Mouse (Mus musculus): ENCODE results near the gene Cend1. TPM values are rescaled to one million over a fixed set of nuclear protein-coding genes. Genes with fewer than 3 reads are reported as not detected.

The Cend1 gene
- polyA plus RNA-seq (2014; fragmentation: Nextera tagmentation; extraction: Ambion mirVana), result 2.8 and 4.5 TPM in 2 replicates

GRCm38 (mm10) chr7:141429310-141429709 is at the start of gene Cend1:
Cend1 (minus strand) TSS chr7:141429491.
- no peak within 1 kb of the TSS; the same call in 1 of the 2 replicates for H3K9ac ChIP-seq (ENCODE audit: low read depth, low read length)
- peaks cover 9% of the 10 kb centered on the region; the same call in 1 of the 2 replicates for H3K4me1 ChIP-seq (ENCODE audit: control insufficient read depth, insufficient read depth, low read length)
- peak; percentile 81 for ATAC-seq (ENCODE audit: low read depth)
- peak; percentile 79 for DNase-seq (ENCODE audit: low spot score)
- H3K9me3 ChIP-seq (ENCODE audit: control insufficient read depth, low read length), result no peaks in the 10 kb centered on the region
- 2% methylated on average over 19 of the region's 19 CpGs for WGBS
- peaks cover 36% of the 10 kb centered on the region for H3K36me3 ChIP-seq (ENCODE audit: control insufficient read depth, insufficient read depth, low read length)
- peak within 1 kb of the TSS; percentile 27 for H3K4me3 ChIP-seq (ENCODE audit: low read depth, low read length)
- H3K27me3 ChIP-seq (replicated peaks; ENCODE audit: control insufficient read depth, insufficient read depth, low read length), result no peaks in the 10 kb centered on the region
- no peak within 1 kb of the TSS; the same call in 1 of the 2 replicates for H3K27ac ChIP-seq (replicated peaks; ENCODE audit: low read depth, low read length)
- peak within 1 kb of the TSS; percentile 47 for H3K4me2 ChIP-seq (ENCODE audit: low read depth, low read length)

DNA sequence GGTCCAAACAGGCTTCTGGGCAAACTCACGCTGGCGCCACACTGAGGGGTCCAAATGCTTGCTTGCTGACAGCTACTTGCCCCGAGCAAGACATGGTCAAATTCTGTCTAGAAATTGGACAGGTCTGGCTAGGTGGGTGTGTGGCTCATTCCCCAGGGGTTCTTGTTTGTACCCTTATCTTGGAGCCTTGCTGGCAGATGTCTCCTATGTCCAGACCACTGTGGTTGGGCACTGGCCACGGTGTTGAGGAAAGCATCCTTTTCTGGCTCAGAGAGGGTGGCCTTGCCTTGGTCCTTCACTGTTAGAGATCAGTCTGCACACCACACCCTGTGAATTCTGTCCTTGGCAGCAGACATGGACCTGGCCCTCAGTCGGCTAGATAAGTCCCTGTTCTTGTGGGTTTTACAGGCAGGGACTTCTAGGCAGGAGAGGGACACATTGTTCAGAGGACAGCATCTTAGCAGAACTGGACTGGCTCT is 49.0 kb upstream of the Cend1 start:
- peaks cover 43% of the 10 kb centered on the region for H3K4me1 ChIP-seq (ENCODE audit: control insufficient read depth, insufficient read depth, low read length)
- peak overlapping the region; percentile 93 for H3K27ac ChIP-seq (replicated peaks; ENCODE audit: low read depth, low read length)
- 57% methylated on average over 4 of the region's 5 CpGs for WGBS

GRCm38 (mm10) chr7:141477578-141478269 is 48.4 kb upstream of the Cend1 start:
- WGBS, result 46% methylated on average over 4 of the region's 4 CpGs
- ATAC-seq (ENCODE audit: low read depth), result peak; percentile 5; the same call in 1 of the 2 replicates
- H3K36me3 ChIP-seq (ENCODE audit: control insufficient read depth, insufficient read depth, low read length), result peaks cover 2% of the 10 kb centered on the region; the same call in 1 of the 2 replicates
- H3K27ac ChIP-seq (replicated peaks; ENCODE audit: low read depth, low read length), result peak overlapping the region; percentile 93
- H3K9me3 ChIP-seq (ENCODE audit: control insufficient read depth, low read length), result no peaks in the 10 kb centered on the region
- peaks cover 43% of the 10 kb centered on the region for H3K4me1 ChIP-seq (ENCODE audit: control insufficient read depth, insufficient read depth, low read length)
- peak overlapping the region; percentile 93 for H3K4me2 ChIP-seq (ENCODE audit: low read depth, low read length)
- peaks cover 16% of the 10 kb centered on the region for H3K27me3 ChIP-seq (replicated peaks; ENCODE audit: control insufficient read depth, insufficient read depth, low read length)
- peak; percentile 84 for DNase-seq (ENCODE audit: low spot score)
- no peak overlapping the region for H3K4me3 ChIP-seq (ENCODE audit: low read depth, low read length)
- H3K9ac ChIP-seq (ENCODE audit: low read depth, low read length), result peak overlapping the region; percentile 28

More for the DNA sequence above, 49.0 kb upstream of the Cend1 start:
- Histone ChIP-seq H3K27me3 (replicated peaks; ENCODE audit: control insufficient read depth, insufficient read depth, low read length) (peaks cover 19% of the 10 kb centered on the region), H3K36me3 (ENCODE audit: control insufficient read depth, insufficient read depth, low read length) (no peaks in the 10 kb centered on the region), H3K4me2 (ENCODE audit: low read depth, low read length) (peak overlapping the region; percentile 93), H3K9me3 (ENCODE audit: control insufficient read depth, low read length) (no peaks in the 10 kb centered on the region), H3K9ac (ENCODE audit: low read depth, low read length) (peak overlapping the region; percentile 28; the same call in 1 of the 2 replicates), H3K4me3 (ENCODE audit: low read depth, low read length) (no peak overlapping the region)
- DNase-seq (ENCODE audit: low spot score) (no peak), ATAC-seq (ENCODE audit: low read depth) (no peak)

GRCm38 (mm10) chr7:141476981-141477370 is 47.7 kb upstream of the Cend1 start:
- peak overlapping the region; percentile 93 for H3K4me2 ChIP-seq (ENCODE audit: low read depth, low read length)
- DNase-seq (ENCODE audit: low spot score) (no peak), ATAC-seq (ENCODE audit: low read depth) (no peak)
- 13% methylated on average over 7 of the region's 7 CpGs for WGBS
- no peaks in the 10 kb centered on the region for H3K9me3 ChIP-seq (ENCODE audit: control insufficient read depth, low read length)
- peaks cover 37% of the 10 kb centered on the region for H3K4me1 ChIP-seq (ENCODE audit: control insufficient read depth, insufficient read depth, low read length)
- H3K36me3 ChIP-seq (ENCODE audit: control insufficient read depth, insufficient read depth, low read length), result peaks cover 9% of the 10 kb centered on the region
- peak overlapping the region; percentile 81 for H3K4me3 ChIP-seq (ENCODE audit: low read depth, low read length)
- peak overlapping the region; percentile 87 for H3K9ac ChIP-seq (ENCODE audit: low read depth, low read length)
- H3K27ac ChIP-seq (replicated peaks; ENCODE audit: low read depth, low read length), result peak overlapping the region; percentile 93
- H3K27me3 ChIP-seq (replicated peaks; ENCODE audit: control insufficient read depth, insufficient read depth, low read length), result peaks cover 9% of the 10 kb centered on the region

DNA sequence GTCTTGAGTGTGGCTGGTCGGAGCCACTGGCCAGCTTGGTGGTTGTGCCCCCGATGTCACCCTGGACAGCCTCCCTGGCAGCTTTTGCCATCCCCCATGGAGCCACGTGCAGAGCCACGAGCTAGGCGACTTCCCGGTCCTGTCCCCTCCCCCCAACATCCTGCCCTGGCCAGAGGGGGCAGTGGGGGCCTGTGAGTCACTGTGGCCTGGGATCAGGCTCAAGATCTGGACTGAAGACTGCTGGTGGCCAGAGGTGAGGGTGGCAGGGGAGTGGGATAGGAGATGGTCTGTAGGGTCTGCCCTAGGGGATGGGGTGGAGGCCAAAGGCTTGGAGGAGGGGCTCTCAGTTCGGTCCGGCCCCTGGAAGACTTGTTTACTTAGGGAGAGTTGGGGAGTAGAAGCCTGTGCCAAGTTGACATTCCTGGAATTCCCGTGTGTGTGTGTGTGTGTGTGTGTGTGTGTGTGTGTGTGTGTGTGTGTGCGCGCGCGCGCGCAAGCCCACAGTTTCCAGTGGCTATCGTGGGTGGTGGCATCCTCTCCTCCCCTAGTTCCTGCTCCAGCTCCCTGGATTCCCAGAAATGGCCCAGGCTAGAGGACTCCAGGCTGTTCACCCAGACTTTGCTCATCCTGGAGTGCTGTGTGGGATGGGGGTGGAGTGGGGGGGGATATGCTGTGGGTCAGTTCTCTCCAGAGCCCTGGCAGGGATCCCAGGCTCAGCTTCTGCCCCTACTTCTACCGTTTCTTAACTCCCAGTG is 47.1 kb upstream of the Cend1 start:
- H3K4me3 ChIP-seq (ENCODE audit: low read depth, low read length), result peak overlapping the region; percentile 81
- H3K4me2 ChIP-seq (ENCODE audit: low read depth, low read length), result peak overlapping the region; percentile 93
- DNase-seq (ENCODE audit: low spot score), result peak; percentile 90
- H3K27me3 ChIP-seq (replicated peaks; ENCODE audit: control insufficient read depth, insufficient read depth, low read length), result peaks cover 4% of the 10 kb centered on the region; the same call in 1 of the 2 replicates
- H3K9ac ChIP-seq (ENCODE audit: low read depth, low read length), result peak overlapping the region; percentile 87
- ATAC-seq (ENCODE audit: low read depth), result peak; percentile 54
- H3K4me1 ChIP-seq (ENCODE audit: control insufficient read depth, insufficient read depth, low read length), result peaks cover 37% of the 10 kb centered on the region
- H3K36me3 ChIP-seq (ENCODE audit: control insufficient read depth, insufficient read depth, low read length), result peaks cover 14% of the 10 kb centered on the region
- 0% methylated on average over 9 of the region's 17 CpGs for WGBS
- H3K27ac ChIP-seq (replicated peaks; ENCODE audit: low read depth, low read length), result peak overlapping the region; percentile 93
- H3K9me3 ChIP-seq (ENCODE audit: control insufficient read depth, low read length), result no peaks in the 10 kb centered on the region

DNA sequence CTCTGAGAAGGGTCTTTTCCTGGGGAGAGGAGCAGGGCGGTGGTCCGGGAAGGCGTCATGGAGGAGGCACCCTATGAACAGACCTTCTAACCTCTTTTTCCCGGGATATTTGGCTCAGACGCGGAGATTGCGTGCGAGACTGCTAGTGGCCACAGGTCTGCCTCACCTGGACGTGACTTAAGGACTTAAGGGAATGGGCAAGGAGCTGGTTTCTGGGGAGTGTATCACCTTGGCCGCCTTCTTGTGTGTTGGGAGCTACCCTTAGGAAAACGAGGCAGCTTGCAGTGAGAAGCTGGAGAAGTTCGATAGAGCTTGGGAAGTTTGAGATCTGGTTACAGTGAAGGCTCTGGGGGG is 46.5 kb upstream of the Cend1 start:
- H3K4me2 ChIP-seq (ENCODE audit: low read depth, low read length), result peak overlapping the region; percentile 93
- 2% methylated on average over 10 of the region's 12 CpGs for WGBS
- no peak for ATAC-seq (ENCODE audit: low read depth)
- peak overlapping the region; percentile 81 for H3K4me3 ChIP-seq (ENCODE audit: low read depth, low read length)
- peaks cover 37% of the 10 kb centered on the region for H3K4me1 ChIP-seq (ENCODE audit: control insufficient read depth, insufficient read depth, low read length)
- peak overlapping the region; percentile 93 for H3K27ac ChIP-seq (replicated peaks; ENCODE audit: low read depth, low read length)
- DNase-seq (ENCODE audit: low spot score), result no peak
- H3K9ac ChIP-seq (ENCODE audit: low read depth, low read length), result peak overlapping the region; percentile 87
- H3K27me3 ChIP-seq (replicated peaks; ENCODE audit: control insufficient read depth, insufficient read depth, low read length), result peaks cover 4% of the 10 kb centered on the region; the same call in 1 of the 2 replicates
- H3K36me3 ChIP-seq (ENCODE audit: control insufficient read depth, insufficient read depth, low read length), result peaks cover 21% of the 10 kb centered on the region
- no peaks in the 10 kb centered on the region for H3K9me3 ChIP-seq (ENCODE audit: control insufficient read depth, low read length)

GRCm38 (mm10) chr7:141475011-141475804 is 45.9 kb upstream of the Cend1 start, which contains the start of the genes Polr2l and Tspan4:
Polr2l (minus strand) TSS chr7:141475132.
Tspan4 (plus strand) TSS chr7:141475240.
- peaks cover 37% of the 10 kb centered on the region for H3K4me1 ChIP-seq (ENCODE audit: control insufficient read depth, insufficient read depth, low read length)
- DNase-seq (ENCODE audit: low spot score) (peak; percentile 93), ATAC-seq (ENCODE audit: low read depth) (peak; percentile 81)
- H3K9me3 ChIP-seq (ENCODE audit: control insufficient read depth, low read length), result no peaks in the 10 kb centered on the region
- peaks cover 3% of the 10 kb centered on the region; the same call in 1 of the 2 replicates for H3K27me3 ChIP-seq (replicated peaks; ENCODE audit: control insufficient read depth, insufficient read depth, low read length)
- peak within 1 kb of the TSS; percentile 93 for H3K27ac ChIP-seq (replicated peaks; ENCODE audit: low read depth, low read length)
- WGBS, result under 1% methylated on average over 45 of the region's 87 CpGs
- peak within 1 kb of the TSS; percentile 93 for H3K4me2 ChIP-seq (ENCODE audit: low read depth, low read length)
- peaks cover 26% of the 10 kb centered on the region for H3K36me3 ChIP-seq (ENCODE audit: control insufficient read depth, insufficient read depth, low read length)
- peak within 1 kb of the TSS; percentile 87 for H3K9ac ChIP-seq (ENCODE audit: low read depth, low read length)
- peak within 1 kb of the TSS; percentile 81 for H3K4me3 ChIP-seq (ENCODE audit: low read depth, low read length)

- peaks cover 42% of the 10 kb centered on the region for H3K4me1 ChIP-seq (ENCODE audit: control insufficient read depth, insufficient read depth, low read length)
- H3K4me2 ChIP-seq (ENCODE audit: low read depth, low read length), result peak overlapping the region; percentile 93
- H3K27me3 ChIP-seq (replicated peaks; ENCODE audit: control insufficient read depth, insufficient read depth, low read length), result no peaks in the 10 kb centered on the region
- no peak overlapping the region for H3K27ac ChIP-seq (replicated peaks; ENCODE audit: low read depth, low read length)
- peak overlapping the region; percentile 81 for H3K4me3 ChIP-seq (ENCODE audit: low read depth, low read length)
- ATAC-seq (ENCODE audit: low read depth) (no peak), DNase-seq (ENCODE audit: low spot score) (no peak)
- H3K9me3 ChIP-seq (ENCODE audit: control insufficient read depth, low read length), result no peaks in the 10 kb centered on the region
- 9% methylated on average over 5 of the region's 5 CpGs for WGBS
- peak overlapping the region; percentile 87 for H3K9ac ChIP-seq (ENCODE audit: low read depth, low read length)
- H3K36me3 ChIP-seq (ENCODE audit: control insufficient read depth, insufficient read depth, low read length), result peaks cover 34% of the 10 kb centered on the region
These were observed 44.9 kb upstream of the Cend1 start for GRCm38 (mm10) chr7:141474160-141474559.
